Mouse (Mus musculus): Measurements from ENCODE around the gene Ryk. TPM values are rescaled to one million over a fixed set of nuclear protein-coding genes. Genes with fewer than 3 reads are reported as not detected.

Gene Ryk
- polyA plus RNA-seq, 1 experiment from 2014 or later: 26.3 TPM

DNA sequence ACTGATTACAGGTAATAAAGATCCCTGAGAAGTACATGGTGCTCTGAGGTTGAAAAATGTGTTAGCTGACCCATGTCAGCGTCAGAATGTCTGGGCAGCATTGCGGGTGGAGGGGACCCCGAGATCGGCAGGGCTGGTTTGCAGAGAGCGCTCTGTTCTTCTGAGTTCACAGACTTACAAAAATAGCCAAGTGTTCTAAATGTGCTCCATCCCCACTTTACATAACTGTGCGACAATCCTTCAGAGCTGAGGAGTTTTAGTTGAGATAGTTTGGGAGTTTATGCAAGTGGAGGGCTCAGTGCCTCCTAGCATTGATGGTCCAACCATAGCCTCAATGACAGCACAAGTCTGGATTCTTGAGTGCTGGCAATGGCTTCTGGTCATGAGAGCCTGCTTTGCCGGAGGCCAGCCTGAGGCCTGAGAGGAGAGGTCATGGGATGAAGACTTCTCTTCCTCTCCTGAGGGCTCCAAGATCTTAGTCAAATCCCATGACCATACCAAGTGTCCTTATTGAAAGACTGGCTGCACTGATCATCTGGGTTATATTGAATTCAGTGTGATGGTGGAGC, 88.2 kb downstream of the Ryk start:
- H3K9ac ChIP-seq (replicated peaks): no peak overlapping the region
- ATAC-seq (ENCODE audit: insufficient number of reproducible peaks, insufficient read depth, low FRiP score, low TSS enrichment, low read depth): no peak

DNA sequence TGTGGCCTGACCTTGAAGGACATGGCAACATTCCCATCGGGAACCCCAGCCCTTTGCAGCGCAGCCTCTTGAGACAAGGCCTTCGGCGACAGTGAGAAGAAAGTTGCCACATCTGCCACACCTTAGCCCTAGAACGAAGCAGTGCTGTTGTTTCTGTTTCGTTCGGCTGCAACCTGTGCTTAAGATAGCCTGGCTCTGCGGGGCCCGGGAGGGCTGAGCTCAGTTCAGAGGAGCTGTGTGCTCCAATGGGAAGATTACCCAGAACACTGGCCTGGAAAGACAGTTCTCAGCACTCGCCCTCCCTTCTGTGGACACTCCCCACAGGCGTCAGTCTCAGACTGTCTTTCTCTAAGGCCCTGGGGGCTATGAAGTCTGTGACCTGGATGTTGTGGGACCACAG, 89.1 kb downstream of the Ryk start:
- H3K36me3 ChIP-seq: no peaks in the 10 kb centered on the region

More for the DNA sequence above, 88.2 kb downstream of the Ryk start:
- H3K27ac ChIP-seq: no peak overlapping the region
- H3K27me3 ChIP-seq: no peaks in the 10 kb centered on the region
- no peaks in the 10 kb centered on the region for H3K9me3 ChIP-seq
- no peak overlapping the region for H3K4me2 ChIP-seq
- H3K36me3 ChIP-seq: no peaks in the 10 kb centered on the region
- WGBS: 90% methylated on average over 7 of the region's 7 CpGs
- H3K4me3 ChIP-seq (replicated peaks): no peak overlapping the region
- H3K4me1 ChIP-seq (replicated peaks): no peaks in the 10 kb centered on the region

DNA sequence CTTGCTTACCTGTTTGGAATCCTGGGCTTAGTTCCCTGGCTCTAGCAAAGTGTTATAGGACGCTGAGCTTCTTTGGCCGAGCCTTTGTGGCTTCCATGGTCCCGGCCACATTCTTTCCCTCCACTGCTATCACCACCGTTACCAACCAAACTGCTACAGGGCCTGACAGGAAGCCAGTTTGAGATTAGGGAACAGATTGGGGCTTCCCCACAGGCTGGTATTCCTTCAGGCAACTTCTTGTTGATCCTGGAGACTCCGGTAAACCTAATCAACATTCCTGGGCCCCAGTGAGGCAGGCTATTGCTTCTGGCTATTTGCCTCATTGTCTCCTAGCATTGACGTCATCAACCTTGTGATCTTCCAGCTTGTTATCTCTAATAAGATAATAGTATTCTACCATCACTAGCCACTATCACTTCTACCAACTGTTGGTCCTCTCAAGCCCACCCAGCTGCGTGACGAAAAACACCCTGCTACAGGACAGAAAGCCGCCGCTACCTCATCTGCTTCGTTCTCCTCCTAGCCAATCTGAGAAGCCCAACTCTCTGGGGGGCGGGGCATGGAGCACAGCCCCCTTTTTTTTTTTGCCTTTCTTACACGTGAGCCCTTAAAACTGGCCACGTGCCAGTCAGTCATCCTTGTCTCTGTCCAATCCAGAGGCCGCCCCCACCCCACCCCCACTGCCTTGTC, 90.1 kb downstream of the Ryk start:
- WGBS: 72% methylated on average over 15 of the region's 15 CpGs

More for the DNA sequence above, 89.1 kb downstream of the Ryk start:
- ATAC-seq (ENCODE audit: insufficient number of reproducible peaks, insufficient read depth, low FRiP score, low TSS enrichment, low read depth): no peak
- H3K4me2 ChIP-seq: no peak overlapping the region
- H3K9ac ChIP-seq (replicated peaks): no peak overlapping the region
- no peaks in the 10 kb centered on the region for H3K9me3 ChIP-seq
- WGBS: 88% methylated on average over 11 of the region's 11 CpGs
- H3K27me3 ChIP-seq: no peaks in the 10 kb centered on the region
- H3K4me3 ChIP-seq (replicated peaks): no peak overlapping the region
- no peak overlapping the region for H3K27ac ChIP-seq
- no peaks in the 10 kb centered on the region for H3K4me1 ChIP-seq (replicated peaks)

GRCm38 (mm10) chr9:102926137-102926536, 91.4 kb downstream of the Ryk start:
- no peak overlapping the region for H3K4me2 ChIP-seq
- no peak overlapping the region for H3K9ac ChIP-seq (replicated peaks)
- no peaks in the 10 kb centered on the region for H3K4me1 ChIP-seq (replicated peaks)
- no peaks in the 10 kb centered on the region for H3K27me3 ChIP-seq
- no peaks in the 10 kb centered on the region for H3K9me3 ChIP-seq
- no peak for ATAC-seq (ENCODE audit: insufficient number of reproducible peaks, insufficient read depth, low FRiP score, low TSS enrichment, low read depth)
- H3K27ac ChIP-seq: no peak overlapping the region
- 86% methylated on average over 3 of the region's 3 CpGs for WGBS
- no peaks in the 10 kb centered on the region for H3K36me3 ChIP-seq
- no peak overlapping the region for H3K4me3 ChIP-seq (replicated peaks)

More for the DNA sequence above, 90.1 kb downstream of the Ryk start:
- ATAC-seq (ENCODE audit: insufficient number of reproducible peaks, insufficient read depth, low FRiP score, low TSS enrichment, low read depth): no peak
- Histone ChIP-seq H3K27ac (no peak overlapping the region), H3K27me3 (no peaks in the 10 kb centered on the region), H3K36me3 (no peaks in the 10 kb centered on the region), H3K4me2 (no peak overlapping the region), H3K4me3 (replicated peaks) (no peak overlapping the region), H3K9me3 (no peaks in the 10 kb centered on the region), H3K9ac (replicated peaks) (no peak overlapping the region), H3K4me1 (replicated peaks) (no peaks in the 10 kb centered on the region)

- Histone ChIP-seq H3K27me3 (no peaks in the 10 kb centered on the region), H3K36me3 (no peaks in the 10 kb centered on the region), H3K9ac (replicated peaks) (no peak overlapping the region), H3K4me2 (no peak overlapping the region), H3K4me3 (replicated peaks) (no peak overlapping the region), H3K4me1 (replicated peaks) (no peaks in the 10 kb centered on the region), H3K9me3 (no peaks in the 10 kb centered on the region), H3K27ac (no peak overlapping the region)
- WGBS: 85% methylated on average over 6 of the region's 6 CpGs
- no peak for ATAC-seq (ENCODE audit: insufficient number of reproducible peaks, insufficient read depth, low FRiP score, low TSS enrichment, low read depth)
These were observed 95.1 kb downstream of the Ryk start for GRCm38 (mm10) chr9:102929776-102930175.

DNA sequence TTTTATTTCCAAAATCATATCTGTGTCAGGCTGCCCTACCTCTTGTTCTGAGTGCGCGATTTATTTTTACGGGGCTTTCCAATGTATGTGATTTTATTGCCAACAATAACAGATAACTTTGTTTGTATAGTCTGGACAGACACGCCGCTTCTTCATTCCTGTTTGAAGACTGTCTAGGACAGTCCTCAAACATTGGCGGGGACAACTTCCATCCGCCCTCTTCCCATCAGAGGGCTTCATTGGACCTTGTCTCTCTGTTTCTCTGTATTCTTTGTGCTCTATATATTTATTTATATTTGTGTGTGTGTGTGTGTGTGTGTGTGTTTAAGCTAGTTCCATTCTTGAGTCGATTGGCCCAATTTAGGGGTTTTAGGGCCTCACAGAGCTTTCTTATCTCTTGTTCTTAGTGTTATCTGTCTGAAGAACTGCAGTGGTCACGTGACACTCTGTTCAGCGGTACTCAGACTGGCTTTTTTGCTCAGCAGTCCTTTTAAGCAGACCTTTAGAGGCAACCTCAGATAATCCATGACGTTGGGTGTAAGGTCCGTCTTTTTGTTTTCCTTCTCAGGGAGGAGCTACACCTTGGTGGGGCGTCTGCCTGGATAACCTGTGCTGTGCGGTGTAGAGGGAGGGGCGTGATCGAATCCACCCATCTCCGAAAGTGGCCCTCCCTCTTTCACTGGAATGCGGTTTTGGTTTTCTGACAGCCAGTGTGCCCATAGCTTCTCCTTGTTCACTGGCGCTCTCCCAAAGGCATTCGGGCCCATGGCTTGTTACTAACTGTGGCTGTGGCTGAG, 99.4 kb downstream of the Ryk start:
- Histone ChIP-seq H3K4me2 (peak overlapping the region; percentile 41), H3K36me3 (no peaks in the 10 kb centered on the region), H3K27ac (no peak overlapping the region), H3K4me3 (replicated peaks) (no peak overlapping the region), H3K9ac (replicated peaks) (no peak overlapping the region), H3K27me3 (no peaks in the 10 kb centered on the region), H3K9me3 (no peaks in the 10 kb centered on the region), H3K4me1 (replicated peaks) (no peaks in the 10 kb centered on the region)
- no peak for ATAC-seq (ENCODE audit: insufficient number of reproducible peaks, insufficient read depth, low FRiP score, low TSS enrichment, low read depth)
- WGBS: 43% methylated on average over 20 of the region's 20 CpGs

- WGBS: 66% methylated on average over 4 of the region's 4 CpGs
- Histone ChIP-seq H3K27ac (no peak overlapping the region), H3K4me1 (replicated peaks) (no peaks in the 10 kb centered on the region), H3K9me3 (no peaks in the 10 kb centered on the region), H3K27me3 (no peaks in the 10 kb centered on the region), H3K36me3 (no peaks in the 10 kb centered on the region), H3K9ac (replicated peaks) (no peak overlapping the region), H3K4me2 (no peak overlapping the region), H3K4me3 (replicated peaks) (no peak overlapping the region)
- no peak for ATAC-seq (ENCODE audit: insufficient number of reproducible peaks, insufficient read depth, low FRiP score, low TSS enrichment, low read depth)
These were observed 107.5 kb downstream of the Ryk start for GRCm38 (mm10) chr9:102942221-102942620.

DNA sequence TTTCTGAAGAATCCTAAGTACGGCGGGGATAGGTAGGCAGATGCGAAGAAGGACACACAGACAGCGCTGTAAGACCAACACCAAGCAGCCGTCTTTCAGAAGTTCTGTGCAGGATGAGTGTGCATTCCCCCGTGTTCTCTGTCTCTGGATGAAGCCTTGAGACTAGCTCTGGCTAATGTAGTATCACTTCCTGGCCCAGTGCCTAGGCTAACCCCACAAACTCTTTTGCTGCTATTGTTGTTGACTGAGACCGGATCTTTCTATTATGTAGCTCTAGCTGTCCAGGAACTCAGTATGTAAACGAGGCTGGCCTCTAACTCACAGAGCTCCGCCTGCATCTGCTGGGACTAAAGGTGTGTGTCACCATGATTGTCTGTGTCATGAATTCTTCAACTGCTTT, 110.2 kb downstream of the Ryk start:
- H3K36me3 ChIP-seq: no peaks in the 10 kb centered on the region
- H3K4me3 ChIP-seq (replicated peaks): no peak overlapping the region
- ATAC-seq (ENCODE audit: insufficient number of reproducible peaks, insufficient read depth, low FRiP score, low TSS enrichment, low read depth): no peak
- 91% methylated on average over 9 of the region's 9 CpGs for WGBS
- H3K4me2 ChIP-seq: no peak overlapping the region
- no peaks in the 10 kb centered on the region for H3K27me3 ChIP-seq
- no peak overlapping the region for H3K9ac ChIP-seq (replicated peaks)
- H3K4me1 ChIP-seq (replicated peaks): no peaks in the 10 kb centered on the region
- H3K9me3 ChIP-seq: no peaks in the 10 kb centered on the region
- no peak overlapping the region for H3K27ac ChIP-seq

DNA sequence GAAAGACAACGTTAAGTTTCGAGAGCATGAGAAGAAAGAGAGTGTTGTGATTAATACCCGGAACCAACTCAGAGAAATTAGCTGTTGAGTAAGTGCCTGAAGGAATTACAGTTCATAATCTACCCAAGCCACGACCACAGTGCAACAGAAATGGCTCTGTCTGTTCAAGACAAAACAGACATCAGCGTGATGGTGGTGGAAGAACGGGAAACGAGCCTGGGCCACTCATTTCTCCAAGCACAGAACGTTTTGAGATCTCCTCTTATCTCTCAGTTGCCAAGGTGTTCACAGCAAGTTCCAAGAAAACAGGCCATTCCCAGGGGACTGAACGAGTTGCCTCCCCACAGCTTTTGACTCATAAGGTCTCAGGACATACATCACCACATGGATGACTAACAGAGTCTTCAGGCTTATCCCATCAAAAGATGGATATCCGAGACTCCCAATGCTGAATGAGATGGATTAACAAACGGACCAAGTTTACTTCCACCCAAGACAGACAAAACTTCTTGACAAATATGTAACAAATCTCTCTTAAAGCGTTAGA, 111.8 kb downstream of the Ryk start:
- no peak for ATAC-seq (ENCODE audit: insufficient number of reproducible peaks, insufficient read depth, low FRiP score, low TSS enrichment, low read depth)
- WGBS: 87% methylated on average over 12 of the region's 12 CpGs
- H3K4me1 ChIP-seq (replicated peaks): no peaks in the 10 kb centered on the region

DNA sequence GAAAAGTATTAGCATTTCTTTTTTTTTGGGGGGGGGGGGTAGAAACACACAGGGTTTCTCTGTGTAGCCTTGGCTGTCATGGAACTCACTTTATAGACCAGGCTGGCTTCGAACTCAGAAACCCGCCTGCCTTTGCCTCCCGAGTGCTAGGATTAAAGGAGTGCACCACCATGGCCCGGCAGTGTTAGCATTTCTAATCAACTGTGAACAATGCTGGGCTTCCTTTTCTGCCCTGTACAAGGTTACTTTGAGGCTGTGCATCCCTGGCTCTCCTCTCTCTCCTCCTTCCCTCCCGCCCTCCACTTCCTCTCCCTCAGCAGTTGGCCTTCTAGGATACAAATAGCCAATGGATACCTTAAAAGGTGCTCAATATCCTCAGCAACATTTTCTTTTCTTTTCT, 114.0 kb downstream of the Ryk start:
- 83% methylated on average over 5 of the region's 5 CpGs for WGBS
- H3K27me3 ChIP-seq: no peaks in the 10 kb centered on the region
- no peak overlapping the region for H3K27ac ChIP-seq
- no peak for ATAC-seq (ENCODE audit: insufficient number of reproducible peaks, insufficient read depth, low FRiP score, low TSS enrichment, low read depth)
- H3K9me3 ChIP-seq: no peaks in the 10 kb centered on the region
- H3K4me3 ChIP-seq (replicated peaks): no peak overlapping the region
- H3K36me3 ChIP-seq: no peaks in the 10 kb centered on the region
- no peak overlapping the region for H3K4me2 ChIP-seq
- no peaks in the 10 kb centered on the region for H3K4me1 ChIP-seq (replicated peaks)
- no peak overlapping the region for H3K9ac ChIP-seq (replicated peaks)

More for the DNA sequence above, 111.8 kb downstream of the Ryk start:
- Histone ChIP-seq H3K27me3 (no peaks in the 10 kb centered on the region), H3K9ac (replicated peaks) (no peak overlapping the region), H3K36me3 (no peaks in the 10 kb centered on the region), H3K27ac (no peak overlapping the region), H3K4me3 (replicated peaks) (no peak overlapping the region), H3K4me2 (no peak overlapping the region), H3K9me3 (no peaks in the 10 kb centered on the region)
